Comparison of ENCODE assay signal across 8 mouse cellular contexts in genomic region chr11:50024445-50024832, GRCm38 (mm10). TPM values are rescaled to one million over a fixed set of nuclear protein-coding genes. Genes with fewer than 3 reads are reported as not detected.
DNase-seq lines count a peak whose midpoint lies in the region; ATAC-seq lines count a peak whose summit lies in the region.

No protein-coding gene starts in this region.

- peak overlapping the region; percentile 90 for H3K4me3 ChIP-seq in kidney, embryonic 14.5 days (ENCODE audit: low read length)
- H3K4me3 ChIP-seq in embryonic facial prominence, embryonic 10.5 days, result peak overlapping the region; percentile 94; the same call in 1 of the 2 replicates
- peak overlapping the region; percentile 87 for H3K4me3 ChIP-seq in hindbrain, embryonic 16.5 days (ENCODE audit: low read length)
- H3K4me3 ChIP-seq in midbrain, embryonic 16.5 days (ENCODE audit: low read depth, low read length), result peak overlapping the region; percentile 93

- intact Hi-C loops in left cerebral cortex, postnatal 25 days (cut with DNase I), result no loop called here

- peaks cover 9% of the 10 kb centered on the region; the same call in 1 of the 2 replicates for H3K4me1 ChIP-seq in kidney, embryonic 14.5 days (ENCODE audit: control insufficient read depth, insufficient read depth, low read length)
- H3K4me1 ChIP-seq in embryonic facial prominence, embryonic 10.5 days, result peaks cover 32% of the 10 kb centered on the region
- peaks cover 26% of the 10 kb centered on the region for H3K4me1 ChIP-seq in hindbrain, embryonic 16.5 days (ENCODE audit: control insufficient read depth, insufficient read depth, low read depth, low read length)
- H3K4me1 ChIP-seq in midbrain, embryonic 16.5 days (ENCODE audit: control insufficient read depth, insufficient read depth, low read length), result peaks cover 32% of the 10 kb centered on the region

- H3K27ac ChIP-seq in kidney, embryonic 14.5 days (ENCODE audit: low read depth, low read length), result no peak overlapping the region
- peak overlapping the region; percentile 96 for H3K27ac ChIP-seq in embryonic facial prominence, embryonic 10.5 days (replicated peaks)
- H3K27ac ChIP-seq in hindbrain, embryonic 16.5 days (ENCODE audit: low read depth, low read length), result peak overlapping the region; percentile 100
- peak overlapping the region; percentile 99 for H3K27ac ChIP-seq in midbrain, embryonic 16.5 days (ENCODE audit: low read length)

- 55% methylated on average over 6 of the region's 6 CpGs for WGBS in kidney, embryonic 14.5 days
- 63% methylated on average over 6 of the region's 6 CpGs for WGBS in embryonic facial prominence, embryonic 10.5 days
- 57% methylated on average over 6 of the region's 6 CpGs for WGBS in hindbrain, embryonic 16.5 days
- WGBS in midbrain, embryonic 16.5 days, result 54% methylated on average over 6 of the region's 6 CpGs

- H3K27me3 ChIP-seq in kidney, embryonic 14.5 days (ENCODE audit: control insufficient read depth, insufficient read depth, low read length), result no peaks in the 10 kb centered on the region
- H3K27me3 ChIP-seq in embryonic facial prominence, embryonic 10.5 days (replicated peaks; ENCODE audit: low read depth, poor library complexity, severe bottlenecking), result peaks cover 23% of the 10 kb centered on the region
- H3K27me3 ChIP-seq in hindbrain, embryonic 16.5 days (replicated peaks; ENCODE audit: control insufficient read depth, insufficient read depth, low read length), result no peaks in the 10 kb centered on the region
- H3K27me3 ChIP-seq in midbrain, embryonic 16.5 days (ENCODE audit: control insufficient read depth, insufficient read depth, low read depth, low read length), result no peaks in the 10 kb centered on the region

- no peak for DNase-seq in kidney, postnatal 10 days
- no peak for DNase-seq in embryonic facial prominence, embryonic 10.5 days (ENCODE audit: low spot score)
- DNase-seq in retina, embryonic 14.5 days (ENCODE audit: low spot score), result no peak
- no peak for DNase-seq in cerebellum, adult 9-11 months
- no peak for DNase-seq in left cerebral cortex, postnatal 25 days (ENCODE audit: low spot score in 2 of 2)

- H3K9me3 ChIP-seq in kidney, embryonic 14.5 days (ENCODE audit: control insufficient read depth, low read length), result no peaks in the 10 kb centered on the region
- H3K9me3 ChIP-seq in embryonic facial prominence, embryonic 10.5 days, result no peaks in the 10 kb centered on the region
- H3K9me3 ChIP-seq in hindbrain, embryonic 16.5 days (ENCODE audit: control insufficient read depth, low read length), result no peaks in the 10 kb centered on the region
- no peaks in the 10 kb centered on the region for H3K9me3 ChIP-seq in midbrain, embryonic 16.5 days (replicated peaks; ENCODE audit: control insufficient read depth, low read length, poor library complexity, severe bottlenecking)

- H3K9ac ChIP-seq in kidney, embryonic 14.5 days (ENCODE audit: low read depth, low read length), result no peak overlapping the region
- H3K9ac ChIP-seq in hindbrain, embryonic 16.5 days (ENCODE audit: low read depth, low read length), result peak overlapping the region; percentile 97
- peak overlapping the region; percentile 99 for H3K9ac ChIP-seq in midbrain, embryonic 16.5 days (ENCODE audit: low read depth, low read length)

- no peaks in the 10 kb centered on the region for H3K36me3 ChIP-seq in kidney, embryonic 14.5 days (ENCODE audit: control insufficient read depth, insufficient read depth, low read length)
- H3K36me3 ChIP-seq in embryonic facial prominence, embryonic 10.5 days (replicated peaks), result no peaks in the 10 kb centered on the region
- H3K36me3 ChIP-seq in hindbrain, embryonic 16.5 days (ENCODE audit: control insufficient read depth, insufficient read depth, low read length), result no peaks in the 10 kb centered on the region
- H3K36me3 ChIP-seq in midbrain, embryonic 16.5 days (ENCODE audit: control insufficient read depth, insufficient read depth, low read length), result no peaks in the 10 kb centered on the region

- peak overlapping the region; percentile 91 for H3K4me2 ChIP-seq in kidney, embryonic 14.5 days (replicated peaks; ENCODE audit: low read depth, low read length)
- H3K4me2 ChIP-seq in hindbrain, embryonic 16.5 days (ENCODE audit: low read length), result peak overlapping the region; percentile 59
- H3K4me2 ChIP-seq in midbrain, embryonic 16.5 days (ENCODE audit: low read length), result peak overlapping the region; percentile 52

- ATAC-seq in kidney, embryonic 14.5 days (ENCODE audit: low FRiP score, low TSS enrichment), result peak; percentile 44
- ATAC-seq in hindbrain, embryonic 16.5 days, result peak; percentile 18
- peak; percentile 52 for ATAC-seq in midbrain, embryonic 16.5 days

RNA-seq across cellular contexts. Expression of gene Rnf130, which starts 0.7 kb away (rescaled TPM):
- polyA plus RNA-seq in kidney, embryonic 14.5 days (2014; fragmentation: Nextera tagmentation; extraction: Ambion mirVana), result 69.3 and 71.2 TPM in 2 replicates
- polyA plus RNA-seq in embryonic facial prominence, embryonic 10.5 days (2016; fragmentation: Nextera tagmentation; extraction: Ambion mirVana), result 57.4 and 60.5 TPM in 2 replicates
- 32.6 and 46.6 TPM in 2 replicates for polyA plus RNA-seq in hindbrain, embryonic 16.5 days (2015; fragmentation: Nextera tagmentation; extraction: Ambion mirVana)
- polyA plus RNA-seq in midbrain, embryonic 16.5 days (2015; fragmentation: Nextera tagmentation; extraction: Ambion mirVana), result 51.4 and 60.4 TPM in 2 replicates
- 10 to 100 TPM; 97.9 to 99.0 TPM for total RNA-seq in left cerebral cortex, postnatal 25 days (2021)
